Comparison of ENCODE assay signal across 8 mouse cellular contexts in the genomic region with DNA sequence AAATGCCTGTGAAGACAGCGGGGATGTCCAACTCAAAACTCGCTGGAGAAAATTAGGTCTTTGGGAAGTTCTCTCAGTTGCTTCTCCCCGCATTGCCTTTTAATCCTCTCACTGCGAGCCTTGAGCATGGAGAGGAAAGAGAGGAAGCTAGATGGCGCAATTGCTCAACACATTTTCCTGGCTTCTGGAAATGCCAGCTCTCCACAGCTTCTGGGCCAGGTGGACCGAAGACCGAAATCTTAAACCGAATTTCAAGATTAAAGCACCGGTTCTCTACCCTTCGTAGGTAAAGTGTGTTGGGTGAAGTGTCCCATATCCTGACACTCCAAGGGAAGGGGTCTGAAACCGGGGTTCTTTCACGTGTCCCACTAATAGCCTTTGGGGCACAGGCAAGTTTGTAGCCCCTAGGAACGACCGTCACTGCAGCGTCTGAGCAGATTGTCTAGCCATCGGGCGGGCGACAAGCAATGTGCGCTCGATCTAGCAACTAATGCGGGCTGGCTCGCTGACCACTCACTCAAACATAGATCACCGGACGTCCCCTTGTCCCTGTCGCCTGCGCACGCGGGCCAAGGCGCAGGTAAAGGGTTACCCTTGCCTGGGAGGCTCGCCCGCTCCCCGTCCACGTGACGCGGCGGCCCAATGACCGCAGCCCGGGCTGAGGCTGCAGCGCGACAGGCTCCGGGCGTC. TPM values are rescaled to one million over a fixed set of nuclear protein-coding genes. Genes with fewer than 3 reads are reported as not detected.
DNase-seq lines count a peak whose midpoint lies in the region; ATAC-seq and TF ChIP-seq lines count a peak whose summit lies in the region.

A gene (plus strand): TSS at position 545 of the 690 bp plus-strand sequence.

- H3K36me3 ChIP-seq in heart, embryonic 13.5 days, result no peaks in the 10 kb centered on the region
- H3K36me3 ChIP-seq in kidney, postnatal 0 days (ENCODE audit: insufficient read depth, low read length), result no peaks in the 10 kb centered on the region
- H3K36me3 ChIP-seq in midbrain, postnatal 0 days (ENCODE audit: insufficient read depth, low read length), result no peaks in the 10 kb centered on the region

- H3K4me3 ChIP-seq in embryonic fibroblast, embryonic 13.5 days (ENCODE audit: insufficient read depth, low read length), result peak within 1 kb of the TSS; percentile 33
- H3K4me3 ChIP-seq in heart, embryonic 13.5 days, result peak within 1 kb of the TSS; percentile 63
- peak within 1 kb of the TSS; percentile 52 for H3K4me3 ChIP-seq in kidney, postnatal 0 days (replicated peaks; ENCODE audit: low read depth, low read length)
- H3K4me3 ChIP-seq in midbrain, postnatal 0 days (ENCODE audit: low read depth, low read length), result peak within 1 kb of the TSS; percentile 58

- DNase-seq in urinary bladder, adult 18-20 months (ENCODE audit: low spot score in 2 of 2), result peak; percentile 62 to 73
- no peak for DNase-seq in urinary bladder, postnatal 10 days (ENCODE audit: low spot score)
- DNase-seq in kidney, postnatal 0 days (ENCODE audit: low spot score), result peak; percentile 90
- DNase-seq in liver, result peak; percentile 60
- peak; percentile 84 for DNase-seq in midbrain, postnatal 0 days (ENCODE audit: low spot score)
- peak; percentile 49 to 76 for DNase-seq in spleen, postnatal 4 days (ENCODE audit: low spot score in 2 of 2)

- no peaks in the 10 kb centered on the region for H3K4me1 ChIP-seq in embryonic fibroblast, embryonic 13.5 days (ENCODE audit: control insufficient read depth, insufficient read depth, low read length)
- H3K4me1 ChIP-seq in heart, embryonic 13.5 days, result peaks cover 7% of the 10 kb centered on the region
- H3K4me1 ChIP-seq in kidney, postnatal 0 days (replicated peaks; ENCODE audit: insufficient read depth, low read length), result no peaks in the 10 kb centered on the region
- H3K4me1 ChIP-seq in midbrain, postnatal 0 days (ENCODE audit: insufficient read depth, low read length), result no peaks in the 10 kb centered on the region

- H3K9ac ChIP-seq in heart, embryonic 13.5 days, result peak within 1 kb of the TSS; percentile 78
- H3K9ac ChIP-seq in kidney, postnatal 0 days (ENCODE audit: low read depth, low read length), result peak within 1 kb of the TSS; percentile 65
- peak within 1 kb of the TSS; percentile 42 for H3K9ac ChIP-seq in midbrain, postnatal 0 days (replicated peaks; ENCODE audit: low read length, poor library complexity, severe bottlenecking)

- peak; percentile 63; the same call in 1 of the 2 replicates for ATAC-seq in heart, embryonic 13.5 days (ENCODE audit: extremely low read depth, insufficient number of reproducible peaks, low FRiP score, low TSS enrichment)
- ATAC-seq in kidney, postnatal 0 days (replicated peaks; ENCODE audit: low FRiP score, low read depth), result peak; percentile 89
- peak; percentile 87 for ATAC-seq in midbrain, postnatal 0 days (ENCODE audit: low FRiP score)

- no peak within 1 kb of the TSS for H3K27ac ChIP-seq in embryonic fibroblast, embryonic 13.5 days (ENCODE audit: insufficient read depth, low read length)
- no peak within 1 kb of the TSS for H3K27ac ChIP-seq in heart, embryonic 13.5 days (replicated peaks)
- H3K27ac ChIP-seq in kidney, postnatal 0 days, result peak within 1 kb of the TSS; percentile 81
- no peak within 1 kb of the TSS for H3K27ac ChIP-seq in midbrain, postnatal 0 days (ENCODE audit: low read depth, low read length)

- TF ChIP-seq POLR2A in embryonic fibroblast, embryonic 13.5 days (IDR thresholded peaks at IDR 0.05; ENCODE audit: low read depth, low read length), result no peak

- 4% methylated on average over 42 of the region's 42 CpGs for WGBS in heart, embryonic 13.5 days
- 4% methylated on average over 42 of the region's 42 CpGs for WGBS in kidney, postnatal 0 days
- 3% methylated on average over 42 of the region's 42 CpGs for WGBS in midbrain, postnatal 0 days

- H3K27me3 ChIP-seq in heart, embryonic 13.5 days (replicated peaks), result peaks cover 38% of the 10 kb centered on the region
- H3K27me3 ChIP-seq in kidney, postnatal 0 days (ENCODE audit: insufficient read depth, low read length), result no peaks in the 10 kb centered on the region
- 0 out of 2 replicates have a peak, but pooled peaks cover 7% of the 10 kb centered on the region for H3K27me3 ChIP-seq in midbrain, postnatal 0 days (ENCODE audit: insufficient read depth, low read length)

- 0 out of 2 replicates have a peak, but pooled peaks have one; percentile 18 for TF ChIP-seq CTCF in embryonic fibroblast, embryonic 13.5 days (IDR thresholded peaks at IDR 0.05; ENCODE audit: borderline replicate concordance, insufficient read depth, low read length)
- TF ChIP-seq CTCF in kidney, postnatal 0 days (IDR thresholded peaks at IDR 0.05; ENCODE audit: low read depth), result peak; percentile 88
- TF ChIP-seq CTCF in midbrain, postnatal 0 days (IDR thresholded peaks at IDR 0.05), result peak; percentile 81

- H3K9me3 ChIP-seq in heart, embryonic 13.5 days, result peaks cover 8% of the 10 kb centered on the region; the same call in 1 of the 2 replicates
- no peaks in the 10 kb centered on the region for H3K9me3 ChIP-seq in kidney, postnatal 0 days (replicated peaks; ENCODE audit: low read length)
- peaks cover 4% of the 10 kb centered on the region; the same call in 1 of the 2 replicates for H3K9me3 ChIP-seq in midbrain, postnatal 0 days (ENCODE audit: low read length)

- H3K4me2 ChIP-seq in heart, embryonic 13.5 days, result peak within 1 kb of the TSS; percentile 97
- peak within 1 kb of the TSS; percentile 93 for H3K4me2 ChIP-seq in kidney, postnatal 0 days (ENCODE audit: low read length)
- H3K4me2 ChIP-seq in midbrain, postnatal 0 days (ENCODE audit: low read depth, low read length, poor library complexity, severe bottlenecking), result peak within 1 kb of the TSS; percentile 97

RNA-seq across cellular contexts. Expression of the gene that starts here (rescaled TPM):
- not detected in 2 replicates for polyA plus RNA-seq in embryonic fibroblast, embryonic 13.5 days (2011; ENCODE audit: insufficient read length, low read depth, missing spikeins)
- polyA plus RNA-seq in heart, embryonic 13.5 days (2015; fragmentation: Nextera tagmentation; extraction: Ambion mirVana), result 1.8 and 2.3 TPM in 2 replicates
- polyA plus RNA-seq in kidney, postnatal 0 days (2015; fragmentation: Nextera tagmentation; extraction: Ambion mirVana), result 53.4 and 59.8 TPM in 2 replicates
- total RNA-seq in midbrain, postnatal 0 days (2014; rRNA removed), result 0.93 and 1.3 TPM in 2 replicates
- 2.9 and 3.2 TPM in 2 replicates for polyA plus RNA-seq in midbrain, postnatal 0 days (2015; fragmentation: Nextera tagmentation; extraction: Ambion mirVana)

Comparison
In these comparisons a context has a peak if more than half of its experiments do, and no peak if none do; other contexts are left out.
1. RNA of the gene that starts here (polyA plus RNA-seq): 53.4 to 59.8 TPM in kidney, postnatal 0 days; 2.9 to 3.2 TPM in midbrain, postnatal 0 days, 1.8 to 2.3 TPM in heart, embryonic 13.5 days and not detected in embryonic fibroblast, embryonic 13.5 days; every median in the first group is over 10 times any median in the second.
2. CTCF ChIP-seq: peak in every context shown above with its lines; median percentile 88 in kidney, postnatal 0 days; 81 in midbrain, postnatal 0 days; 18 in embryonic fibroblast, embryonic 13.5 days.
3. Peak in every context shown above with its lines, with median percentiles within 50 percentile points of each other: H3K4me3 ChIP-seq, ATAC-seq, H3K4me2 ChIP-seq and H3K9ac ChIP-seq.